ENCODE assay signal across 10 mouse cellular contexts in the genomic region with DNA sequence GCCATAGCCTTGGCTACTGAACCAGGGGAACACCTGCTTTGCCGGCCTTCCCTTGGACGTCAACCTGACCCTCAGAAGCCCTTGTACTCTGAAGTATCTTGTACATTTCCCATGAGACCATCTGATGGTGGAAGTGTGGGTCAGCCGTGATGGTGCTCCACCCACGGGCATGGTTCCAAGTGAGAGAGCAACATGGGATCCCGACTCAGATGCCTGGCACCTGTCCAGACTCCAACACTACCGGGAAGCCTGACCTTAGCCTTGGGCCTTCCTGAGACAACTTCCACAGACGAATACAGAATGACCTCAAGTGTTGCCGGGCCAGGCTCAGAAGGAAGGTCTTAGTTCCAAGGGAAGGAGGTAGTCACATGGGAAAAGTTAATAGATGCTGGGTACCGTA.
DNase-seq lines count a peak whose midpoint lies in the region; ATAC-seq lines count a peak whose summit lies in the region.
"Had no signal": no experiment of that assay in that cellular context is flagged by ENCODE, and none has a peak within 500 bp of the region (broad histone marks: within the 10 kb centered on the region; RNA-seq: fewer than 3 reads in every experiment).

No protein-coding gene starts in this region.

- H3K36me3 ChIP-seq in heart, embryonic 11.5 days (ENCODE audit: control insufficient read depth, insufficient read depth, low read length), result no peaks in the 10 kb centered on the region
- H3K36me3 ChIP-seq: intestine, embryonic 15.5 days had no signal

- no peak overlapping the region for H3K9ac ChIP-seq in heart, embryonic 11.5 days (ENCODE audit: low read depth, low read length)
- H3K9ac ChIP-seq: intestine, embryonic 15.5 days had no signal

- no peak overlapping the region for H3K27ac ChIP-seq in heart, embryonic 11.5 days (ENCODE audit: low read depth, low read length)
- H3K27ac ChIP-seq: intestine, embryonic 15.5 days had no signal

- no peak overlapping the region for H3K4me3 ChIP-seq in heart, embryonic 11.5 days (ENCODE audit: low read depth, low read length)
- H3K4me3 ChIP-seq: erythroblast, embryonic 14.5 days; intestine, embryonic 15.5 days had no signal

- DNase-seq in heart, adult 11 months, result peak; percentile 99
- DNase-seq in NIH3T3 (ENCODE audit: low read depth), result peak; percentile 26
- DNase-seq in heart, adult 9 months (ENCODE audit: low spot score in 2 of 2), result peak; percentile 67 to 84
- peak; percentile 64 to 79 for DNase-seq in kidney, postnatal 4 days
- no peak for DNase-seq in thymus, postnatal 4 days
- no peak for DNase-seq in layer of hippocampus, adult 11-12 months (ENCODE audit: low spot score)
- DNase-seq in ovary, adult 18-20 months (ENCODE audit: low spot score), result no peak

- H3K9me3 ChIP-seq in heart, embryonic 11.5 days (replicated peaks; ENCODE audit: control insufficient read depth, low read length), result no peaks in the 10 kb centered on the region
- H3K9me3 ChIP-seq: intestine, embryonic 15.5 days had no signal

- H3K4me1 ChIP-seq in heart, embryonic 11.5 days (ENCODE audit: control insufficient read depth, insufficient read depth, low read length), result peaks cover 10% of the 10 kb centered on the region; the same call in 1 of the 2 replicates
- H3K4me1 ChIP-seq: intestine, embryonic 15.5 days had no signal

- no peaks in the 10 kb centered on the region for H3K27me3 ChIP-seq in heart, embryonic 11.5 days (ENCODE audit: control insufficient read depth, insufficient read depth, low read length)
- H3K27me3 ChIP-seq: intestine, embryonic 15.5 days had no signal

- WGBS in heart, embryonic 11.5 days (ENCODE audit: insufficient replicate concordance), result 72% methylated on average over 9 of the region's 9 CpGs

- H3K4me2 ChIP-seq in heart, embryonic 11.5 days, result no peak overlapping the region
- H3K4me2 ChIP-seq: intestine, embryonic 15.5 days had no signal

- no peak for ATAC-seq in heart, embryonic 11.5 days (replicated peaks; ENCODE audit: insufficient number of reproducible peaks, low FRiP score, low TSS enrichment)
- ATAC-seq: intestine, embryonic 15.5 days had no signal

Comparison
In these comparisons a context has a peak if more than half of its experiments do, and no peak if none do; other contexts are left out.
1. DNase-seq: peak in heart, adult 11 months (single experiment), NIH3T3 (single experiment), heart, adult 9 months (2 of 2) and kidney, postnatal 4 days (2 of 2); none in thymus, postnatal 4 days (single experiment), layer of hippocampus, adult 11-12 months (single experiment) and ovary, adult 18-20 months (single experiment).